Mouse (Mus musculus) CH12.LX (cell line): ENCODE results near the gene Bdh2. TPM values are rescaled to one million over a fixed set of nuclear protein-coding genes. Genes with fewer than 3 reads are reported as not detected.

Experiments
- DNase-seq: peaks from one replicate; pipeline ENCODE4 v3.0.0-alpha.2; 2013; ENCODE audit errors: extremely low read depth
- H3K27ac ChIP-seq: 2 replicates; pipeline ENCODE4 v1.5.1; 2012; ENCODE audit warnings: low read depth, mild to moderate bottlenecking, control low read depth, moderate library complexity; ENCODE audit not compliant: insufficient read depth
- H3K27me3 ChIP-seq: replicated peaks from 2 replicates; pipeline ENCODE3; 2012; ENCODE audit warnings: inconsistent platforms
- H3K36me3 ChIP-seq, 2 experiments: replicated peaks in 1 of 2; 2 replicates each; pipeline versions ENCODE3 to v1.6.1; 2012; ENCODE audit warnings: inconsistent platforms in 1 of 2, low read length in 1 of 2, mild to moderate bottlenecking in 1 of 2, mixed read lengths in 1 of 2, moderate library complexity in 1 of 2; ENCODE audit not compliant: control insufficient read depth in 1 of 2, insufficient read depth in 1 of 2
- H3K4me1 ChIP-seq, 2 experiments: 2 replicates each; pipeline ENCODE4 v1.6.1; 2012; ENCODE audit warnings: inconsistent platforms in 1 of 2, moderate library complexity in 1 of 2; ENCODE audit not compliant: insufficient read depth in 2 of 2, control insufficient read depth in 1 of 2
- H3K4me2 ChIP-seq: 2 replicates; pipeline ENCODE4 v1.6.1; 2012; ENCODE audit warnings: low read depth, mild to moderate bottlenecking, control low read depth; ENCODE audit not compliant: poor library complexity, insufficient read depth, severe bottlenecking
- H3K4me3 ChIP-seq, 3 experiments: fragments of 150-350 bp in 1 of 3; sonication (generic) in 1 of 3; replicated peaks in 1 of 3; 2 replicates each; pipeline versions ENCODE3 to v1.5.1; 2011 to 2012; ENCODE audit warnings: low read depth in 2 of 3, low read length in 2 of 3, mild to moderate bottlenecking in 2 of 3, moderate library complexity in 2 of 3, control low read depth in 1 of 3, improper control_type of control experiment in 1 of 3, inconsistent platforms in 1 of 3, mixed read lengths in 1 of 3; ENCODE audit not compliant: poor library complexity in 1 of 3
- H3K79me2 ChIP-seq: replicated peaks from 2 replicates; pipeline ENCODE4 v1.6.1; 2012; ENCODE audit warnings: mild to moderate bottlenecking, moderate library complexity; ENCODE audit not compliant: control insufficient read depth, poor library complexity, insufficient read depth, severe bottlenecking; ENCODE audit errors: extremely low read depth
- H3K9ac ChIP-seq: 2 replicates; pipeline ENCODE4 v1.6.1; 2012; ENCODE audit warnings: low read depth, mild to moderate bottlenecking, control low read depth, moderate library complexity; ENCODE audit not compliant: insufficient read depth
- H3K9me3 ChIP-seq: replicated peaks from 2 replicates; pipeline ENCODE3; 2012; ENCODE audit warnings: low read length, inconsistent platforms, mixed read lengths
- CHD1 ChIP-seq: IDR thresholded peaks from 2 replicates; pipeline ENCODE4 v1.6.1; 2012; ENCODE audit warnings: low read depth, low read length, improper control_type of control experiment, inconsistent platforms
- ELF1 ChIP-seq: IDR thresholded peaks from 2 replicates; pipeline ENCODE4 v1.6.1; 2014; ENCODE audit warnings: low read depth, mild to moderate bottlenecking, inconsistent platforms, low read length, improper control_type of control experiment
- ETS1 ChIP-seq: conservative IDR thresholded peaks from 2 replicates; pipeline ENCODE4 v1.6.1; 2012; ENCODE audit warnings: low read depth, mild to moderate bottlenecking, inconsistent platforms, low read length, improper control_type of control experiment, moderate library complexity
- HCFC1 ChIP-seq: IDR thresholded peaks from 2 replicates; pipeline ENCODE4 v1.6.1; 2012; ENCODE audit warnings: low read depth, mild to moderate bottlenecking, inconsistent platforms, low read length, improper control_type of control experiment
- KAT2A ChIP-seq: IDR thresholded peaks from 2 replicates; pipeline ENCODE4 v1.6.1; 2012; ENCODE audit warnings: low read length, improper control_type of control experiment, inconsistent platforms; ENCODE audit not compliant: insufficient replicate concordance
- MAFK ChIP-seq: IDR thresholded peaks from 2 replicates; pipeline ENCODE4 v1.6.1; 2011; ENCODE audit warnings: low read length, improper control_type of control experiment; ENCODE audit not compliant: insufficient replicate concordance
- MAX ChIP-seq: IDR thresholded peaks from 2 replicates; pipeline ENCODE4 v1.6.1; 2011; ENCODE audit warnings: low read length, improper control_type of control experiment
- MXI1 ChIP-seq: IDR thresholded peaks from 2 replicates; pipeline ENCODE4 v1.6.1; 2011; ENCODE audit warnings: mild to moderate bottlenecking, low read depth, low read length, improper control_type of control experiment
- NELFE ChIP-seq: IDR thresholded peaks from 2 replicates; pipeline ENCODE4 v1.6.1; 2011; ENCODE audit warnings: low read depth, low read length, improper control_type of control experiment
- NRF1 ChIP-seq: IDR thresholded peaks from 2 replicates; pipeline ENCODE4 v1.6.1; 2014; ENCODE audit warnings: low read depth, mild to moderate bottlenecking, inconsistent platforms, low read length, improper control_type of control experiment, moderate library complexity
- POLR2A ChIP-seq: IDR thresholded peaks from 2 replicates; pipeline ENCODE4 v1.6.1; 2011; ENCODE audit warnings: low read depth, mild to moderate bottlenecking, improper control_type of control experiment, low read length
- RAD21 ChIP-seq: IDR thresholded peaks from 2 replicates; pipeline ENCODE4 v1.6.1; 2011; ENCODE audit warnings: low read depth, mild to moderate bottlenecking, low read length, improper control_type of control experiment, moderate library complexity
- RCOR1 ChIP-seq: conservative IDR thresholded peaks from 2 replicates; pipeline ENCODE4 v1.6.1; 2012; ENCODE audit warnings: low read depth, mild to moderate bottlenecking, inconsistent platforms, low read length, improper control_type of control experiment
- SIN3A ChIP-seq: IDR thresholded peaks from 2 replicates; pipeline ENCODE4 v1.6.1; 2012; ENCODE audit warnings: low read length, improper control_type of control experiment, inconsistent platforms
- USF2 ChIP-seq: conservative IDR thresholded peaks from 2 replicates; pipeline ENCODE4 v1.6.1; 2011; ENCODE audit warnings: low read depth, low read length, improper control_type of control experiment
- ZC3H11A ChIP-seq: IDR thresholded peaks from 2 replicates; pipeline ENCODE4 v1.6.1; 2012; ENCODE audit warnings: low read depth, mild to moderate bottlenecking, inconsistent platforms, low read length, improper control_type of control experiment
- ZMIZ1 ChIP-seq: IDR thresholded peaks from 2 replicates; pipeline ENCODE4 v1.6.1; 2012; ENCODE audit warnings: low read depth, mild to moderate bottlenecking, inconsistent platforms, low read length, improper control_type of control experiment
- ZNF384 ChIP-seq: IDR thresholded peaks from 2 replicates; pipeline ENCODE4 v1.6.1; 2012; ENCODE audit warnings: low read depth, low read length, improper control_type of control experiment, inconsistent platforms
- dilution Hi-C: fragments of 300-500 bp; cut with MboI; formaldehyde crosslinking; loops from 2 replicates; pipeline ENCODE4 v1.14.3; 2020; ENCODE audit warnings: low sequenced_read_pairs; ENCODE audit not compliant: extremely low pct_unique_long_range_greater_than_20kb, extremely low pct_ligation_motif_present
- in situ Hi-C: fragments of 300-500 bp; cut with MboI; formaldehyde crosslinking; loops from 3 replicates; pipeline ENCODE4 v1.14.3; 2019; ENCODE audit warnings: low sequenced_read_pairs, low pct_ligation_motif_present, low pct_unique_long_range_greater_than_20kb, mixed read lengths
- polyA plus RNA-seq: library from polyadenylated mRNA; unstranded; fragments of >175 nt; gene quantifications from 2 replicates; pipeline ENCODE4 v1.2.1, GENCODE M21; 2012; ENCODE audit warnings: low read depth; ENCODE audit not compliant: insufficient read length
- total RNA-seq, 2 experiments: library from RNA; depleted of rRNA; stranded (reverse); fragments of 300-350 nt in 1 of 2; fragments of >200 nt in 1 of 2; gene quantifications; 2 replicates each; pipeline ENCODE4 v1.2.3; 2012 to 2014

Gene Bdh2
- total and polyA plus RNA-seq, 3 experiments: 1.2 to 2.3 (median 2.0) TPM

GRCm38 (mm10) chr3:135273047-135273446, 8.0 kb upstream of the Bdh2 start:
- no peaks in the 10 kb centered on the region for H3K27me3 ChIP-seq
- no peaks in the 10 kb centered on the region for H3K4me1 ChIP-seq
- H3K79me2 ChIP-seq: no peaks in the 10 kb centered on the region
- no peak for TF ChIP-seq ELF1
- no peak for TF ChIP-seq CHD1
- no peak for TF ChIP-seq ZC3H11A
- no peak for TF ChIP-seq SIN3A
- no peak for TF ChIP-seq MAX
- no peak for TF ChIP-seq RAD21
- no peak for TF ChIP-seq RCOR1
- no peak for TF ChIP-seq HCFC1
- no peak for TF ChIP-seq USF2
- no peak for TF ChIP-seq ETS1
- no peak for TF ChIP-seq POLR2A
- no peak for TF ChIP-seq NELFE
- no peak for TF ChIP-seq KAT2A
- no peak for TF ChIP-seq ZNF384
- TF ChIP-seq, all 38 proteins: peak for 0
- Histone ChIP-seq H3K36me3 (peaks cover 46 to 68% of the 10 kb centered on the region in 2 experiments), H3K9ac (no peak overlapping the region), H3K27ac (no peak overlapping the region), H3K9me3 (no peaks in the 10 kb centered on the region), H3K4me2 (no peak overlapping the region), H3K4me3 (no peak overlapping the region)
- in situ Hi-C loops: no loop called here
- dilution Hi-C loops: no loop called here
- no peak for DNase-seq

GRCm38 (mm10) chr3:135280160-135280559, 861 bp upstream of the Bdh2 start:
- H3K79me2 ChIP-seq: no peaks in the 10 kb centered on the region
- H3K4me2 ChIP-seq: no peak overlapping the region
- H3K4me3 ChIP-seq: no peak overlapping the region
- H3K4me1 ChIP-seq: peaks cover 0 to 12% of the 10 kb centered on the region in 2 experiments; a peak in 1 of 4 replicates
- TF ChIP-seq MAFK: no peak
- no peak for TF ChIP-seq ZNF384
- no peak for TF ChIP-seq ZMIZ1
- no peak for TF ChIP-seq NRF1
- TF ChIP-seq NELFE: no peak
- TF ChIP-seq MXI1: no peak
- no peak overlapping the region for H3K27ac ChIP-seq
- H3K36me3 ChIP-seq: peaks cover 0 to 3% of the 10 kb centered on the region in 2 experiments
- no peak for DNase-seq
- dilution Hi-C loops (no loop called here), in situ Hi-C loops (loop anchor here (5.0 kb wide), 1 partner anchor 302 kb away; no protein-coding TSS in a partner anchor)
- peaks cover 5% of the 10 kb centered on the region for H3K9me3 ChIP-seq
- H3K27me3 ChIP-seq: no peaks in the 10 kb centered on the region
- no peak overlapping the region for H3K9ac ChIP-seq
